Mouse (Mus musculus) liver, adult 2 months (tissue): ENCODE measurements around the gene Snapin.

Experiments
- CTCF ChIP-seq: fragments of 200-500 bp; IDR thresholded peaks from 2 replicates; pipeline ENCODE4 v1.5.1; 2011; ENCODE audit warnings: low read depth, low read length, control low read depth
- POLR2A ChIP-seq: fragments of 200-500 bp; IDR thresholded peaks from 2 replicates; pipeline ENCODE4 v1.6.1; 2011; ENCODE audit warnings: low read length, control low read depth; ENCODE audit not compliant: insufficient read depth; ENCODE audit errors: extremely low read depth

DNA sequence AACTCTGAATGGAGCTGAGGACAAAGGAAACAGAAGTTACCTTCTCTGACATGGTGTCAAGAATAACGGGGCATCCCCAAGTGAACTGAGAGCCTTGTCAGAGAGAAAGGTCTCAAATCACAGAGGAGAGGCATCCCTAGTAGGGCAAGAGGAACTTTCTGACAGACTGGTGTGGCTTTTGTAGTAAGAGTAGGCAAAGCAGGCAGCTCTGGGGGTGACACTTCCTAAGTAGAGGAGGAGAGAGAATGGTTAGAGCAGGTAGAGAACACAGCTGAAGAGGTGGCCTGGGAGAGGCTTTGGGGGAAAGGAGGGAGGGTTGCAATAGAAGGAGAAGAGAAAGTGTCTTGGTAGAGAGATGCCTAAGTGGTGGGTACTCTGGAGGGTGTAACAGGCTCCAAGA, 44.6 kb upstream of the Snapin start:
- no peak for TF ChIP-seq CTCF
- no peak for TF ChIP-seq POLR2A
